Mouse (Mus musculus) retina, postnatal 1 day (tissue): ENCODE data around the gene Dnajc30.
A peak's percentile ranks its signal among the peaks of the same experiment; 100 is the strongest.
"Not testable (repeated sequence)": the region's sequence is repeated elsewhere in the genome, so short reads cannot be mapped to it uniquely, and the experiment has no call there.

Experiments used
- DNase-seq: peaks from one replicate; pipeline ENCODE4 v3.0.0-alpha.2; 2012

Gene Dnajc30

DNA sequence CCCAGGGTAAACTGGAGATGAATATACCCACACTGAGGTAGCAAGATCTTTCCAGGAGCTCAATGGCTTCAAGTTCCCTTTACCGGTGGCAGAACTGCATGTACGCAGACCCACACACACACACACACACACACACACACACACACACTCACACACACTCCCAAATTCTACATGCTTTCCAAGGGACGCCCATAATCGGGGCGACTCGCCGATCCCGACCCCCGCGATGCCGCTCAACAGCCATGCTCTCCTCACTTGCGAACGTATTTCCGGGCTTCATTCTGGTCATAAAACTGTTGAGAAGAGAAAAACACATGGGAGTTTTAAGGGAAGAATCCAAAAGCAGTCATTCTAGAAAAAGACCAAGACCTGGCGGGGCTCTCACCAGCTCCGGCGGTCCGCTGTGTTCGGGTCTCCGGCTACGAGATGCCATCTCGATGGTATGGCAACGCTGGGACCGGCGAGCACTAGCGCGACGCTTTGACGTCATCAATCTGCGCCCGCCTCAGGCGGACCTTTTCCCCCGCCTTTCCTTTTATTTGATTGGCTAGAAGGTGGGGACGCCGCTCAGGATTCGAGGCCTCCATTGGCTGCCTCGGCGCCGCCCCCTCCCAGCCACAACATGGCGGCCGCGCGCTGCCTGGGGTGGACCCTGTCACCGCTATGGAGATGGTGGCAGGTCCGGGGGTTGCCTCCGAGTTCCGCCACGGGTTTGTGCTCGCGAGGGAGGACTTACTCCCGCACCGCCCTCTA lies at the start of gene Dnajc30:
Gene Dnajc30 (plus strand): TSS at position 574 of the 753 bp plus-strand sequence.
- DNase-seq: peak; percentile 99

DNA sequence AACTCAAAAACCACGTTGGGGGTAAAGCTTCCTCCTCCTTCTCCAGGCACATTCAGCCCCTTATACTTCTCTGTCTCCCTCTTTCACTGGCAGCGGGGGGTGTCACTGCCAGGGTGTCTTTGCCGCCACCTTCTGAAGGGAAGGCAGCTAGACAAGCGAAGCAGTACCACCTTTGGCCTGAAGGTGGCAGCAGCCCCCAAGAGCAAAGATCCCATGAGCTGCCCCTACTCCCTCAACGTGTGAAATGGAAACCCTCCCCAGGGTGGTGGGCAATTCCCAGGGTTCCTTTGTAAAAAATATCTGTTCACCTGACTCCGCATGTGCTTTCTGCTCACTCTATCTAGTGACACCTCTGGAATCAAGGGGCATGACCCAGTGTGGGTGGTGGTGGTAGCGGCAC lies 48.5 kb upstream of the Dnajc30 start:
- DNase-seq: peak; percentile 88

DNA sequence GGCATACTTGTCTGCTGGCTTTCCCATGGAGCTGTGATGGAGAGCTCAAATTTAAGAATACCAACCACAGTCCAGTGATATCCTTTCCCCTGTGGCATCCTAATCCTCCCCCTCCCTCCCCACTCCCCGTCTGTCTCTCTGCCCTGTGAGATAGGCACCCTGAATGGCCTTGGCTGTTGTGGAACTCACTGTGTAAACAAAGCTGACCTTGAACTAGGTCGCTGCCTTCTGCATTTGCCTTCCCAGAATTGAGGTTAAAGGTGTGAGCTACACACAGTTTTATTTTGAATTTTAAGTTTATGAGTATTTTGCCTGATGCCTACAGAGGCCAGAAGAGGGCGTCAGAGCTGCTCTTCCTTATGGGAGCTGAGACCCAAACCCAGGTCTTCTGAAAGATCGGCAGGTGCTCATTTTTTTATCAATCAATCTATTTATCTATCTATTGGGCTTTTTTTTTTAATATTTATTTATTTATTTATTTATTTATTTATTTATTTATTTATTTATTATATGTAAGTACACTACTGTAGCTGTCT lies 47.7 kb upstream of the Dnajc30 start:
- no peak for DNase-seq

DNA sequence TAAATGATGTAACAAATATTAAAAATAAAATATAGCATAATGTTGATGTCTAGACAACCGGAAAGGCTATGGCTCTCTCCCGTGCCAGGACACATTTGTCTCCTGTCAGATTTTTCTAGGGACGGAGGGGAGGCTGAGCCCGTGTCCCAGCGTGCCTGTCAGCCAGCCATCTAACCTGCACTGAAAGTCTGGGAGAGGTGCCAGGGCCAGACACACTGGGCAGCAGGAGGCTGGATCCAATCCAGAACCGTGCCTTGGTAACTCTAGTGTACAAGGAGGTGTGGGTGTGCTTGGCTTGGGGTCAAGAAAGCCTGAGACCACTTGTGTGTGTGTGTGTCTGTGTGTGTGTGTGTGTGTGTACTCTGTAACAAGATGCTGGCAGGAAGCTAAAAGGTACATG lies 42.2 kb upstream of the Dnajc30 start:
- DNase-seq: no peak

DNA sequence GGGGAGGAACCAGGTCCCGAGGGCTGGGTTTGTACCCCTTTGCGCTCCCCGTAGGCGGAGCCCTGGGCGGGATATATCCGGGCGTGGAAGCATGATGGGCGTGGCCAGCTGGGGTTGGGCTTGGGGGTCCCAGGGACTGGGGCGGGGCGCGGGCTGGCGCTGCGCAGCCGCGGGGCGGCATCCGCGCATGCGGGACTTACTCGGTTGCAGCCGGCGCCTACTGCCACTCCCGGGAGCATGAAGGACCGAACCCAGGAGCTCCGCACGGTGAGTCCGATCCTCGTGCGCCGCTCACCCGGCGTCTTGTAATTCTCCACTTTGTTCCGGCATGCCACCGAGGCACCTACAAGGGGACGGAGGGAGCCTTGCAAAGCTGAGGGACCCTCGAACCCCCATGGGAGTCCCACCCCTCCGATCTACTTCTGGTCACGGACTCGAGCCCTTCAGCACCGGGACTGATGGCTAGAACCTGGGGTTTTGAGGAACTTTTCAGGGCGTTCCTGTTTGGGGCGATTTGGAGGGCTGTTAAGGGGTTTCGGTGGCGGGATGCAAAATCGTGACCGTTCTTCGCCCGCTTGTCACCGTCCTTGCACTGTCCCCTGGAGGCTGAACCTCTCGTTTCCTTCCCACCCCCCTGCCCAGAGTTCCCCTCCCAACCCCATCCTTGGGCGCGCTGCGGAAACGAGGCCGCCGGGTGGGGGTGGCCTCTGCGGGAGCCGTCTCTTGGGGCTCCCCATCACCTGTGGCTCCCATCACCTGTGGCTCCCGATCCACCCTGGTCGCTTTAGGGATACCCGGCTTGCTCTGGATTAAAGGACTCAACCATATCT lies 40.4 kb upstream of the Dnajc30 start, which contains the start of gene Stx1a:
Gene Stx1a (plus strand): TSS at position 139 of the 830 bp plus-strand sequence.
- DNase-seq: peak; percentile 93

DNA sequence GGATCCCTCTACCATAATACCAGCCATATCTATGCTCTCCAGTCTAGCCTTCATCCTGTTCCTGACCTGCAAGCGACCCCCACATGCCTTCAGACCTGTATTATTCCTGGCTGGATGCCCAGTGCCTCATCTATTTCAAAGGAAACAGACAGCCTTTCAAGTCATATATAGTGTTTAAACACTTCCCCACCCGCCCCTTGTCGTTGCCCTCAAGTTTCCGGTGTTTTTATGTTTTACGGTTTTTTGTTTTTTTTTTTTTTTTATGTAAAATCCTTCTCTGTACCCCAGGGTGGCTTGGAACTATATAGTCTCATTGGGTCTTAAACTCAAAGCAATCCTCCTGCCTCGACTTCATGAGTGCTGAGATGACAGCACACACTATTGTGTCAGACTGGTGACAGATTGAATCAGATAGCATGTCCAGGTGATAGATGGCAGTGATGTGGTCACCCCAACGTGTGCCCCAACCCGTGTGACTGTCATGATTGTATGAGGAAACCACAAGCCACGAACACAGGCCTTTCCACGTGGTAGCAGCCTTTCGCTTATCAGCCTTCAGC lies 39.3 kb upstream of the Dnajc30 start:
- no peak for DNase-seq

DNA sequence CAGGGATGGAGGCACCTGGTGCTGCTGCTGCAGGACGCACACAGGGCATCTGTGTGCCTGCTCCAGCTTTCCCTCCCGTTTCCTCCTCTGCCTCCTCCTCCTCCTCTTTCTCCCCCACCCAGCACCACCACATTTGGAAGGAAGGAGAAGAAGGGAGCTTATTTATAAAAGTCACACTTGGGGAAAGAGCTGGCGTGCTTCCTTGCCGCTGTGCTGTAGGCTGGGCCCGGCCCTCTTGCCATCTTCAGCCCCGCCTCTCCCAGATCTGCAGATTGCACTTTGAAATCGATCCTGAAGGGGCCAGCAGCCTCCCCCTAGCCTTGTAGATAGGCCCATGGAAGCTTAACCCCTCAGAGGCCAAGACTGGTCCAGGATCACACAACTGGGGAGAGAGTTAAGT lies 38.1 kb upstream of the Dnajc30 start:
- DNase-seq: no peak

DNA sequence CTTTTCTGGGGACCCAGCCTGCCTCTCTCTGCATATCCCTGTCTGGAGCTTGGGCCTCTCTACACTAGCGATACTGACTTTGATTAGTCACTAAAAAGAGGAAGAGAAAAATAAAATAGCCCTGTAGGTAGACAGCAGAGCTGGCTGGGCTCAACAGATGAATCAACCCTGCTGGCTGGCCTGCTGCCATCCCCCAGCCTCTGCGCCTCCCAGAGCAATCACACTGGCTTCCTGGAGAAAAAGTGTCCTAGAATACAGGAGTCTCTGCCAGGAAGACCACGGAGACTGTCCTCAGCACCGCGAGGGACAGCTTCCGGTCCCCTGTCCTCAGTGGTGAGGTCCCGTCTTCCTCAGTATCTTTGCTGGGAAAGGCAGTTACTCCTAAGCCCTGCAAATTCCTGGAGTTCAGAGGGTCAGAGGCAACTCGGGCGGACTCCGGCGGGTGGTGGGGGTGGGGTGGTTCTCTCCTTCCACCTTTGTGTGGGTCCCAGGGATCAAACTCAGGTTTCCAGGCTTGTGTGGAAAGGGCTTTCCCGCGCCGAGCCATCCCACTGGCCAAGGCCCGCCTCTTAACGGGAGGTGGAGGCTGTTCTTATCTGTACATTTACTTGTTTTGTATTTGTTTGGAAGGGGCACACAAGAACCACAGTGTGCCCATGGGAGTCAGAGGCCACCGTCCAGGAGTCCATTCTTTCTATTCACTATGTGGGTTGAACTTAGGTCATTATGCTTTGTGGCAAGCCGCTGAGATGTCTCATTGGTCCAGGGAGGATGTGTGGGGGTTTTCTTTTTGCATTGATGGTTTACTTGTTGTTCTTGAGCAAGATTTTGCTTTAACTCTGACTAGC lies 34.8 kb upstream of the Dnajc30 start:
- DNase-seq: no peak

DNA sequence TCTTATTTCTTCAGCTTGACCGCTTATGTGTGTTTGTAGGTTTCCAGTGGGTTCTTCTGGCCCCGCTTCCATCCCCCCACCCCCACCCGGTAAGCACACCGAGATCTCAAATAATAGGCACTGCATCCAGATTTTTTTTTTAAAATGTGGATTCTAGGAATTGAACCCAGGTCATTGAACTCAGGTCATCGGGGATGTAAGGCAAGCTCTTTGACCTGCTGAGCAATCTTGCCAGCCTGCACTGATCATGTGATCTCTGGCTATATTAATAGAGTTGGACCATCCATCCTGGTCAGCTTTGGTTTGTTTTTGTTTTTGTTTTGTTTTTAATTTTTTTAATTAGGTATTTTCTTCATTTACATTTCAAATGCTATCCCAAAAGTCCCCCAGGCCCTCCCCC lies 31.4 kb upstream of the Dnajc30 start:
- no peak for DNase-seq

DNA sequence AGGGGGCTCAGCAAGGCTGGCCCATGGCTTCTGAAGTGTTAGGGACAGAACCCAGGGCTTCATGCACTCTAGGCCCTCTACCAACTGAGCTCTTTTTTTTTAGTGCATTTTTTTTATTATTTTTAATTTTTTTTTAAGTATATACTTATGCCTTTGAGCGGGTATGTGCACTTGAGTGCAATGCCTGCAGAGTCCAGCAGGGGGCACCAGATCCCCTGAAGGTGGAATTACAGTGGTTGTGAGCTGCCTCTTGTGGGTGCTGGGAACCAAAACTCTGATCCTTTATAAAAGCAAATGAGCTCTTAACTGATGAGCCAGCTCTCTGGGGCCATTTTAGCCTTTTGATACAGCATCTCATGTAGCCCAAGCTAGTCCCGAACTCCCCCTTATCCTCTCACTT lies 29.4 kb upstream of the Dnajc30 start:
- no peak for DNase-seq

DNA sequence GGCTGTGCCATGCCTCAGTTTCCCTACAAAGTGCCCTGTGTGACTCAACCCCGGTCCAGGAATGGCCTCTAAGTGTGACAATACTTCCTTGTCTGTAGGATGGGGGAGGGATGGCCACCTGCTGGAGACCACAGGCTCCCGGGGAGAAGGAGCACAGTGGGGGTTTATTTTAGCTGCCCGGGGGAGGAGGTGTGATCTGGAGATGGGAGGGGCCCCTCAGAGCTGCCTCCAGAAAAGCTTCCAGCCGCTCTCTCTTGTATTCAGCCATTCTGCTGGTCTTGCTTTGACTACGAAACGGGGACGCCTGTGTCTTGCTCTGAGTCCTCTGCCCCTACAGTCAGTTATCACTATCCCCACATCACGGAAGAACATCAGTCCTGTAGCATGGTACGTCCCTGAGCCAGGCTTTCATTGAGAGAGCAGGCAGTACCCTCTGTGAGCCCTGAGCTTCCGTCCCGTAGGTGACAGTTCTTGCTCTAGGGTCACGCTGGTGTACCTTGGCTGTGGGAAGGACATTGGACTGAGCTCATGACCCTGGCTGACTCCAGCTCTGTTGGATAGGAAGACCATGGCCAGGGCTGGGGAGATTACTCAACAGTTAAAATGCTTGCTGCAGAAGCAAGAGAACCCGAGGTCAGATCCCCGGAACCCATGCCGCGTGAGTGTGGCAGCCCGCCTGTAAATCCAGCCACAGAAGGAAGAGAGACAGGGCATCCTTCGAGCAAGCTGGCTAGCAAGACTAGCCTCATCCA lies 28.2 kb upstream of the Dnajc30 start:
- no peak for DNase-seq

DNA sequence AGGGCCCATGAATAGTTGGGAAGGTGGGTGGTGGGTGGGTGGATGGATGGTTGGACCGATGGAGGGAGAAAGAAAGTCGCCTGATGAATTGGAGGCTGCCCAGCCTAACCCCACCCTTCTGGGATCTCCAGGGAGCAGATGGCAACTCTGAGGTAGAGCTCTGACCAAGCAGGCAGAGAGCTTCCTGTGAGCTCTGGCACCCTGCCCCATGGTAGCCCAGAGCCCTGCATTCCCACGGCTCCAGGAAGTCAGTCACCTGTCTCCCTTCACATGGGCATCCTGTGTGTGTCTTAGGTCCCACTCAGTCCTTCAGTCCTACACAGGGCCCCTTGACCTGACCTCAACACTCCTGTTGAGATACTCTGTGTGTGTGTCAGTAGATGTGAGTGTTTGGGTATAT lies 26.1 kb upstream of the Dnajc30 start:
- no peak for DNase-seq

DNA sequence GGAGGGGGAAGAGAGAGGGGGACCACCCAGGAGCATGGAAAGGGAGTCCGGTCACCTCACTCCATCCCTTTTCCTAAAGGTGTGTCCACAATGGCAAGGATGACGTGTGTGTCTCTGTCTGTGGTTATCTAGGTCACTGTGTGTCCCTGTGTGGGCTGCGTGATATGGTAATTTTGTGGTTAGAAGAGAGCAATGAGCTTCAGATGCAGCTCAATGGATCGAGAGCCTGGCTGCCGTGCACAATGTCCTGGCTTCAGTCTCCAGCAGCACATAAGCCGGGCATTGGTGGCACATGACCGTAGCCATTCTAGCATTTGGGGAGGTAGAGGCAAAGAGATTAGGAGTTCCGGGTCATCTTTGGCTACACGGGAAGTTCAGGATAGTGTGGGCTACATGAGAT lies 24.5 kb upstream of the Dnajc30 start:
- DNase-seq: no peak

DNA sequence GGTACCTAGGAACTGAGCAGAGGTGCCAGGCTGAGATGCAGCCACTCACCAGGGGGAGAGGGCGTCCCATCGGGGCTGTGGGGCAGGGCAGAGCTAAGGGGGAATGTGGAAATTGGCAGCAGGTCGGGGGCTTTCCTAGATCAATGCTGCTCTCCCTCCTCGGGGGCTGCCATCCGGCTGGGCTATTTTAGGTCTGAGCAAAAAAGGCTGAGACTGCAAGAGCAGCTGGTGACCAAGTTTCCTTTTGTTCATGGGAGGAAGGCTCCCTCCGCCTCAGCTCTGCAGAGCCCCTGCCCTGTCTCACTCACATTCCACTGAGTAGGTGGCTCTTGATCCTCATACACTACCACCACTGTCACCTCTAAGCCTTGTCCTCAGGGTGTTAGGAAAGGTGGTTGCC lies 23.9 kb upstream of the Dnajc30 start:
- DNase-seq: no peak

DNA sequence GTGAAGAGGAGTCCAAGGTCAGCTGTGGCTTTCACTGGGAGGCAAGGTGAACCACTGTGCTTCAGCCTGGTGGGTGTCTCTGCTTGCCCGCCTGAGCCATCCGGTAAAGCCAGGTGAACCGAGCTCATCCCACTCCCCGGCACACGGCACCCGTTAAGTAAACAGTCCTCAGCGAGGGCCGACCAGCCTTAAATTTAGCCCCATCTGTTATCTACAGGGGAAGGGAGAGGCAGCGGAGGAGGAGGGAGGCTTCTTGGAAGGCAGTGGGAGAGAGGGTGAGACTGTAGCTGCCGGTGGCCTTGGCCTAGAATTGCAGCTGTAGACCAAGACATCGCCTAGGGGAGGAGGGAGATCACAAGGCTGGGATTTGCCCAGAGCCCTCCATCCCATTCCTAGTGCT lies 23.2 kb upstream of the Dnajc30 start:
- no peak for DNase-seq

DNA sequence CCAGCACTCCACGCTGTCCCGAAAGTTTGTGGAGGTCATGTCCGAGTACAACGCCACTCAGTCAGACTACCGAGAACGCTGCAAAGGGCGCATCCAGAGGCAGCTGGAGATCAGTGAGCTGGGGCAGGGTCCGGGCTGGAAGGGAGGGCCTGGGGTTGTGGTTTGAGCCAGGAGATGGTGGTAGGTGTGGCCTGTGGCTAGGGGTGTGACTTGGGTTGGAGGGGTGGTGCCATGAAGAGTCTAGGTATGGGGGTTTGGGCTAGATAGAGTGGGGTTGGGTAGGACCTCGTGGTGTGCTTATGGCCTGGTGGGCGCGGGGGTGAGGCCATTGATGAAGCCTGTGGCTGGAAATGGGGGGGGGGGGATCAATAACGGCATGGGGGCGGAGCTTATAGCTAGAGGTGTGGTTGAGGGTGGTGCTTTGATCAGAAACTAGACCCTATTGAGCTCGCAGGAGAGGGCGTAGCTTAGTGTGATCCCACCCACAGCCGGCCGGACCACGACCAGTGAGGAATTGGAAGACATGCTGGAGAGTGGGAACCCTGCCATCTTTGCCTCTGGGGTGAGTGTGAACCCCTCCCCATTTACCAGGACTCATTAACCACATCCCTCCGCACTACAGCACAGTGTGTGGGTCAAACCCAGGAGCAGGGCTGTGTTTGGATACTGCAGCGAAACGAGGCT lies 21.8 kb upstream of the Dnajc30 start:
- DNase-seq: no peak

DNA sequence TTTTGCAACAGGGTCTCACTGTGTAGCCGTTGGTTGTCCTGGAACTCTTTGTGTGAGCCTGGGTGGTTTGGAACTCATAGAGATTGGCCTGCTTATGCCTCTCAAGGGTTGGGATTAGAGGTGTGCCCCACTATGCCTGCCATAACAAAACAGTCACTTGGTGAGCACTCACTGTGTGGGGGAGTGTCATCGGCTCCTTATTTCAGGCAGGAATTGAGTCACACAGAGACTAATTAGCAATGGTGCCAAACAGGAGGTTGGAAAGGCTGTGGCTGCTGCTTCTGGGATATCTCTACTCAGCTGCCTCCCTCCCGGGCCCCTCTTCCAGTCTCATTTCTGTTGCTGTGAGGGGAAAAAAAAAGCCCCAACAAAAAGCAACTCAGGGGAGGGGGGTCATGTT lies 19.4 kb upstream of the Dnajc30 start:
- DNase-seq: no peak

DNA sequence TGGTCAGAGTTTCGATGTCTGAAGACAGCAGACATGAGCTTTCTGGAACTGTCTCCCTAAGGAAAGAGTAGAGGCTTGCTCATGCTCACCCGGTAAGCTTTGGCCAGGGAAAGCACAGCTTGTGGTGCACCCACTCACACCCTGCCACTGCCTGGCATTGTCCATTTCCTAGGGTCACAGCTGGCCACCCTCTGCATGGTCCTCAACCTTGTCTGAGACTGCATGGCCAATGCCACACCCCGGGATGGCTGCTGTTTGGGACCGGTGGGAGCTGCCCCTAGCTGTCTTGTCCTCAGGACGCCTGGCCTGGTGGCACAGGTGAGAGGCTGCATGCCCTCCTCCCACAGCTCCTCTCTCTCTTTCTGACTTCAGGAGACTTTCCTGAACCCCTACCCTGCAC lies 15.5 kb upstream of the Dnajc30 start:
- DNase-seq: no peak

DNA sequence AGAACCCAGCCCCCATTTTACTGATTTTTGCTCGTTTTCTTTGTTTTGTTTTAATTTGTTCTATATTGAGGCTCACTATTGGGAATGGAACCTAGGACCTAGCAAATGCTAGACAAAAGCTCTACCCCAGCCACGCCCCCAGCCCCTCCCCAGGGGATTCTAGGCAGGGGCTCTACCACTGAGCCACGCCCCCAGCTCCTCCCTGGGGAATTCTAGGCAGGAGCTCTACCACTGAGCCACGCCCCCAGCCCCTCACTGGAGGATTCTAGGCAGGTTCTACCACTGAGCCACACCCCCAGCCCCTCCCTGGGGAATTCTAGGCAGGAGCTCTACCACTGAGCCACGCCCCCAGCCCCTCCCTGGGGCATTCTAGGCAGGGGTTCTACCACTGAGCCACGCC lies 14.7 kb upstream of the Dnajc30 start:
- not testable (repeated sequence) for DNase-seq

DNA sequence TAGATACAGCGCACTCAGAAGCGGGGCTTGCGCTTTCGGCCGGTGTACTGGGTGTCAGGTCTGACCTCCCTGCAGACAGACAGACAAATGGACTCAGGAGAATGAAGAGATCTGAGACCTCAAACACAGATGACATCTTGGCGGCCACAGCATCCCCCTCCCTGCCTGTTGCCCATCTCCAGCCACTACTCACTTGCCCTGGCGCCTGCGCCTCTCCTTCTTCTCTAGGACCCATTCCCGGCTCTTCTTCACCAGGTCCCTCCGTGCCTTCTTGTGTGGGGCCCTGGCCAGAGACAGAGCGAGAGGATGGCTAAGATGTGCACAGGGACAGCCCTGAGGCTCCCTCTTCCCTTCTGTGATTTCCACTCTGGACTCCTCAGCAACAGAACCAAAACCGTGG lies 10.6 kb upstream of the Dnajc30 start:
- no peak for DNase-seq

DNA sequence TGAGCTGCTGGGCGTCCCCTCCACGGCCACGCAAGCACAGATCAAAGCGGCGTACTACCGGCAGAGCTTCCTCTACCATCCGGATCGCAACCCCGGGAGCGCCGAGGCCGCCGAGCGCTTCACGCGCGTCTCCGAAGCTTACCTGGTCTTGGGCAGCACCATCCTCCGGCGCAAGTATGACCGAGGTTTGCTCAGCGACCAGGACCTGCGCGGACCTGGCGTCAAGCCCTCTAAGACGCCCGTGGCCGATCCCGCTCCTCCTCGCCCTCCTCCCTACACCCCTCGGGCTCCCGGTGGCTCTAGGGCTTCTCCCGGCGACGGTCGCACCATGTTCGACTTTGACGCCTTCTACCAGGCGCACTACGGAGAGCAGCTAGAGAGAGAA lies 372 bp downstream of the Dnajc30 start:
- DNase-seq: no peak
